20 mouse cellular contexts compared by ENCODE assay signal in genomic region chr16:75926511-75926910, GRCm38 (mm10).
DNase-seq lines count a peak whose midpoint lies in the region; ATAC-seq and TF ChIP-seq lines count a peak whose summit lies in the region.
"Had no signal": no experiment of that assay in that cellular context is flagged by ENCODE, and none has a peak within 500 bp of the region (broad histone marks: within the 10 kb centered on the region; RNA-seq: fewer than 3 reads in every experiment).

No protein-coding gene starts in this region.

- H3K36me3 ChIP-seq in intestine, embryonic 15.5 days: no peaks in the 10 kb centered on the region
- no peaks in the 10 kb centered on the region for H3K36me3 ChIP-seq in intestine, postnatal 0 days (ENCODE audit: control insufficient read depth, insufficient read depth)
- H3K36me3 ChIP-seq: embryonic facial prominence, embryonic 13.5 days; embryonic facial prominence, embryonic 15.5 days; forebrain, embryonic 10.5 days; forebrain, embryonic 12.5 days had no signal

- no peaks in the 10 kb centered on the region for H3K27me3 ChIP-seq in intestine, embryonic 15.5 days (replicated peaks)
- H3K27me3 ChIP-seq in intestine, postnatal 0 days (replicated peaks; ENCODE audit: control insufficient read depth, insufficient read depth, low read length): no peaks in the 10 kb centered on the region
- H3K27me3 ChIP-seq: embryonic facial prominence, embryonic 13.5 days; embryonic facial prominence, embryonic 15.5 days; forebrain, embryonic 12.5 days had no signal

- no peak for TF ChIP-seq CTCF in intestine, postnatal 0 days (IDR thresholded peaks at IDR 0.05; ENCODE audit: low read depth)

- no peak overlapping the region for H3K4me3 ChIP-seq in intestine, embryonic 15.5 days (replicated peaks)
- H3K4me3 ChIP-seq in intestine, postnatal 0 days (ENCODE audit: low read depth, low read length): no peak overlapping the region
- H3K4me3 ChIP-seq: embryonic facial prominence, embryonic 13.5 days; embryonic facial prominence, embryonic 15.5 days; erythroblast, embryonic 14.5 days; forebrain, embryonic 10.5 days; forebrain, embryonic 12.5 days had no signal

- no peaks in the 10 kb centered on the region for H3K4me1 ChIP-seq in intestine, embryonic 15.5 days (replicated peaks)
- no peaks in the 10 kb centered on the region for H3K4me1 ChIP-seq in intestine, postnatal 0 days (replicated peaks; ENCODE audit: control insufficient read depth, insufficient read depth, low read length)
- H3K4me1 ChIP-seq: embryonic facial prominence, embryonic 13.5 days; embryonic facial prominence, embryonic 15.5 days; forebrain, embryonic 10.5 days; forebrain, embryonic 12.5 days had no signal

- no peak for DNase-seq in adrenal gland, adult 2 months
- no peak for DNase-seq in thymus, postnatal 0 days (ENCODE audit: low spot score)
- DNase-seq in embryo, embryonic 9.5 days (ENCODE audit: extremely low spot score): no peak
- DNase-seq: adrenal gland, adult 8-10 months; adrenal gland, postnatal 14 days; adrenal gland, postnatal 36 days; cerebellum, adult 11-12 months; cerebellum, adult 2 months; cerebellum, adult 9-10 months; cerebellum, postnatal 10 days; cerebellum, postnatal 25 days had no signal

- H3K27ac ChIP-seq in intestine, embryonic 15.5 days: no peak overlapping the region
- H3K27ac ChIP-seq in intestine, postnatal 0 days (ENCODE audit: low read depth, low read length): no peak overlapping the region
- H3K27ac ChIP-seq: embryonic facial prominence, embryonic 13.5 days; embryonic facial prominence, embryonic 15.5 days; forebrain, embryonic 10.5 days; forebrain, embryonic 12.5 days had no signal

- no peak overlapping the region for H3K4me2 ChIP-seq in intestine, embryonic 15.5 days (replicated peaks)
- no peak overlapping the region for H3K4me2 ChIP-seq in intestine, postnatal 0 days (replicated peaks; ENCODE audit: low read depth)
- H3K4me2 ChIP-seq: embryonic facial prominence, embryonic 13.5 days; embryonic facial prominence, embryonic 15.5 days; forebrain, embryonic 12.5 days had no signal

- H3K9me3 ChIP-seq in intestine, embryonic 15.5 days: no peaks in the 10 kb centered on the region
- H3K9me3 ChIP-seq in intestine, postnatal 0 days (ENCODE audit: control insufficient read depth): no peaks in the 10 kb centered on the region
- H3K9me3 ChIP-seq: embryonic facial prominence, embryonic 13.5 days; embryonic facial prominence, embryonic 15.5 days; forebrain, embryonic 10.5 days; forebrain, embryonic 12.5 days had no signal

- WGBS in intestine, embryonic 15.5 days: 60% methylated on average over 2 of the region's 2 CpGs
- WGBS in intestine, postnatal 0 days: 40% methylated on average over 2 of the region's 2 CpGs

- ATAC-seq in intestine, embryonic 15.5 days: peak; percentile 93
- ATAC-seq in intestine, postnatal 0 days: peak; percentile 98
- ATAC-seq: forebrain, embryonic 14.5 days; forebrain, embryonic 16.5 days had no signal

- H3K9ac ChIP-seq in intestine, embryonic 15.5 days: no peak overlapping the region
- H3K9ac ChIP-seq in intestine, postnatal 0 days (ENCODE audit: low read depth, low read length): no peak overlapping the region
- H3K9ac ChIP-seq: embryonic facial prominence, embryonic 13.5 days; embryonic facial prominence, embryonic 15.5 days; forebrain, embryonic 12.5 days had no signal
